Mouse (Mus musculus) heart, postnatal 14 days (tissue): Measurements from ENCODE around the gene Tmem87b. TPM values are rescaled to one million over a fixed set of nuclear protein-coding genes. Genes with fewer than 3 reads are reported as not detected.

Experiments
- DNase-seq, 2 experiments: peaks; one replicate each; pipeline ENCODE4 v3.0.0; 2021 to 2022
- intact Hi-C: fragments of 180-260 bp; cut with DNase I; formaldehyde crosslinking; loops from one replicate; pipeline ENCODE4 v1.15.1; 2025
- total RNA-seq, 2 experiments: library from RNA; stranded (reverse); gene quantifications; 2 replicates each; pipeline ENCODE4 v1.2.3; 2021

The Tmem87b gene
- total RNA-seq, 2 experiments from 2014 or later, result 23.3 to 23.4 TPM

- no peak for DNase-seq
- intact Hi-C loops, result no loop called here
These were observed 57.6 kb downstream of the Tmem87b start for GRCm38 (mm10) chr2:128875526-128875925.

- intact Hi-C loops, result no loop called here
- no peak for DNase-seq
These were observed 63.3 kb downstream of the Tmem87b start for GRCm38 (mm10) chr2:128881236-128881635.

GRCm38 (mm10) chr2:128885225-128885811 is 67.4 kb downstream of the Tmem87b start:
- intact Hi-C loops, result no loop called here
- DNase-seq, result no peak

GRCm38 (mm10) chr2:128887866-128888550 is 70.1 kb downstream of the Tmem87b start:
- intact Hi-C loops, result no loop called here
- DNase-seq, result no peak

- DNase-seq, result no peak
These were observed 72.9 kb downstream of the Tmem87b start for GRCm38 (mm10) chr2:128890661-128891335.

GRCm38 (mm10) chr2:128892180-128892721 is 74.3 kb downstream of the Tmem87b start:
- no peak for DNase-seq
- intact Hi-C loops, result no loop called here

More at GRCm38 (mm10) chr2:128890661-128891335, 72.9 kb downstream of the Tmem87b start:
- intact Hi-C loops, result no loop called here

- intact Hi-C loops, result no loop called here
- no peak for DNase-seq
These were observed 84.9 kb downstream of the Tmem87b start for GRCm38 (mm10) chr2:128902843-128903242.

- intact Hi-C loops, result no loop called here
- DNase-seq, result no peak
These were observed 85.7 kb downstream of the Tmem87b start for GRCm38 (mm10) chr2:128903661-128904060.

Other genes with a start within 250 kb of the Tmem87b start
- not detected for gene Spdye4c, start 226.9 kb upstream of the Tmem87b start, total RNA-seq
- gene Anapc1, start 130.7 kb upstream of the Tmem87b start, total RNA-seq, result 10 to 100 TPM; 50.6 to 51.0 TPM
- 1 to 10 TPM; 6.5 to 8.0 TPM for gene Mertk, start 119.2 kb upstream of the Tmem87b start, total RNA-seq
- gene Fbln7, start 44.9 kb downstream of the Tmem87b start, total RNA-seq, result under 1 TPM; 0.73 to 0.98 TPM
- 1 to 10 TPM; 3.2 to 4.3 TPM for gene Zc3h8, start 126.0 kb downstream of the Tmem87b start, total RNA-seq
- 1 to 10 TPM; 3.6 to 4.8 TPM for gene Zc3h6, start 149.3 kb downstream of the Tmem87b start, total RNA-seq
- gene Gm10762, start 149.6 kb downstream of the Tmem87b start, total RNA-seq, result 10 to 100 TPM; 10.1 to 10.6 TPM
- not detected for gene Vinac1, start 230.1 kb downstream of the Tmem87b start, total RNA-seq
- gene Ttl, start 247.8 kb downstream of the Tmem87b start, total RNA-seq, result 10 to 100 TPM; 14.0 to 17.3 TPM